Comparison of ENCODE assay signal across 7 mouse cellular contexts in genomic region chr19:6996006-6996405, GRCm38 (mm10). TPM values are rescaled to one million over a fixed set of nuclear protein-coding genes. Genes with fewer than 3 reads are reported as not detected.
DNase-seq lines count a peak whose midpoint lies in the region; ATAC-seq and TF ChIP-seq lines count a peak whose summit lies in the region.

Gene Nudt22 (minus strand): TSS chr19:6996117.
Gene Trpt1 (plus strand): TSS chr19:6996131.

- ATAC-seq in intestine, embryonic 14.5 days (replicated peaks; ENCODE audit: low FRiP score, low TSS enrichment, low read depth): peak; percentile 85
- peak; percentile 73 for ATAC-seq in midbrain, embryonic 12.5 days (ENCODE audit: low FRiP score, low read depth)

- WGBS in intestine, embryonic 14.5 days: under 1% methylated on average over 24 of the region's 24 CpGs
- under 1% methylated on average over 24 of the region's 24 CpGs for WGBS in limb, embryonic 10.5 days
- WGBS in midbrain, embryonic 12.5 days: under 1% methylated on average over 24 of the region's 24 CpGs
- WGBS in small intestine, adult 2 months: 1% methylated on average over 24 of the region's 24 CpGs

- peak within 1 kb of the TSS; percentile 89 for H3K4me2 ChIP-seq in intestine, embryonic 14.5 days (ENCODE audit: low read length)
- H3K4me2 ChIP-seq in midbrain, embryonic 12.5 days (replicated peaks): peak within 1 kb of the TSS; percentile 75

- peak; percentile 95 for DNase-seq in adrenal gland, adult 2 months
- peak; percentile 96 for DNase-seq in embryo, embryonic 10.5 days (ENCODE audit: low spot score)
- DNase-seq in gastrocnemius, postnatal 25 days: peak; percentile 88
- peak; percentile 91 for DNase-seq in intestine, embryonic 14.5 days (ENCODE audit: low spot score)
- peak; percentile 91 for DNase-seq in limb, embryonic 10.5 days (ENCODE audit: low spot score)

- H3K9me3 ChIP-seq in intestine, embryonic 14.5 days (ENCODE audit: control insufficient read depth, low read length): 0 out of 2 replicates have a peak, but pooled peaks cover 4% of the 10 kb centered on the region
- H3K9me3 ChIP-seq in limb, embryonic 10.5 days (replicated peaks): no peaks in the 10 kb centered on the region
- no peaks in the 10 kb centered on the region for H3K9me3 ChIP-seq in midbrain, embryonic 12.5 days

- H3K27me3 ChIP-seq in intestine, embryonic 14.5 days (replicated peaks; ENCODE audit: control insufficient read depth, insufficient read depth, low read length): no peaks in the 10 kb centered on the region
- no peaks in the 10 kb centered on the region for H3K27me3 ChIP-seq in limb, embryonic 10.5 days (ENCODE audit: low read depth, poor library complexity, severe bottlenecking)
- H3K27me3 ChIP-seq in midbrain, embryonic 12.5 days: no peaks in the 10 kb centered on the region
- no peaks in the 10 kb centered on the region for H3K27me3 ChIP-seq in small intestine, adult 2 months (ENCODE audit: control insufficient read depth, insufficient read depth, low read length)

- TF ChIP-seq CTCF in small intestine, adult 2 months (IDR thresholded peaks at IDR 0.05; ENCODE audit: extremely low read depth, insufficient read length, insufficient replicate concordance, low read depth, low read length): no peak

- peaks cover 17% of the 10 kb centered on the region for H3K4me1 ChIP-seq in intestine, embryonic 14.5 days (replicated peaks; ENCODE audit: control insufficient read depth, insufficient read depth, low read length)
- peaks cover 46% of the 10 kb centered on the region for H3K4me1 ChIP-seq in limb, embryonic 10.5 days
- H3K4me1 ChIP-seq in midbrain, embryonic 12.5 days: peaks cover 37% of the 10 kb centered on the region
- peaks cover 23% of the 10 kb centered on the region for H3K4me1 ChIP-seq in small intestine, adult 2 months (ENCODE audit: control insufficient read depth, insufficient read depth, insufficient read length, low read length)

- H3K4me3 ChIP-seq in intestine, embryonic 14.5 days (ENCODE audit: low read depth, low read length): peak within 1 kb of the TSS; percentile 58
- peak within 1 kb of the TSS; percentile 60 for H3K4me3 ChIP-seq in limb, embryonic 10.5 days
- peak within 1 kb of the TSS; percentile 64 for H3K4me3 ChIP-seq in midbrain, embryonic 12.5 days
- H3K4me3 ChIP-seq in small intestine, adult 2 months (ENCODE audit: low read depth, low read length): peak within 1 kb of the TSS; percentile 84

- peaks cover 17% of the 10 kb centered on the region; the same call in 1 of the 2 replicates for H3K36me3 ChIP-seq in intestine, embryonic 14.5 days (ENCODE audit: control insufficient read depth, insufficient read depth, low read length)
- H3K36me3 ChIP-seq in limb, embryonic 10.5 days: peaks cover 27% of the 10 kb centered on the region
- peaks cover 24% of the 10 kb centered on the region for H3K36me3 ChIP-seq in midbrain, embryonic 12.5 days
- peaks cover 7% of the 10 kb centered on the region for H3K36me3 ChIP-seq in small intestine, adult 2 months (ENCODE audit: control insufficient read depth, insufficient read depth, low read length)

- H3K9ac ChIP-seq in intestine, embryonic 14.5 days (ENCODE audit: low read length): peak within 1 kb of the TSS; percentile 62
- peak within 1 kb of the TSS; percentile 78 for H3K9ac ChIP-seq in midbrain, embryonic 12.5 days (replicated peaks)

- H3K27ac ChIP-seq in intestine, embryonic 14.5 days (ENCODE audit: low read depth): peak within 1 kb of the TSS; percentile 19; the same call in 1 of the 2 replicates
- H3K27ac ChIP-seq in limb, embryonic 10.5 days: peak within 1 kb of the TSS; percentile 81
- H3K27ac ChIP-seq in midbrain, embryonic 12.5 days (replicated peaks): peak within 1 kb of the TSS; percentile 43
- H3K27ac ChIP-seq in small intestine, adult 2 months (ENCODE audit: insufficient read depth, low read depth, low read length): peak within 1 kb of the TSS; percentile 56

- TF ChIP-seq POLR2A in small intestine, adult 2 months (IDR thresholded peaks at IDR 0.05; ENCODE audit: low read depth, low read length): peak; percentile 74

RNA-seq across cellular contexts. Expression of gene Nudt22, which starts in this region (rescaled TPM):
- total RNA-seq in adrenal gland, adult 2 months (2021): 10 to 100 TPM; 28.3 to 40.7 TPM
- 122 and 130 TPM in 2 replicates for polyA plus RNA-seq in adrenal gland, adult 2 months (2012; rRNA removed)
- total RNA-seq in gastrocnemius, postnatal 25 days (2021): 10 to 100 TPM; 15.6 to 17.2 TPM
- 14.6 and 16.1 TPM in 2 replicates for polyA plus RNA-seq in intestine, embryonic 14.5 days (2014; fragmentation: Nextera tagmentation; extraction: Ambion mirVana)
- polyA plus RNA-seq in limb, embryonic 10.5 days (2016; fragmentation: Nextera tagmentation; extraction: Ambion mirVana): 21.1 and 21.2 TPM in 2 replicates
- 18.7 and 19.0 TPM in 2 replicates for polyA plus RNA-seq in midbrain, embryonic 12.5 days (2016; fragmentation: Nextera tagmentation; extraction: Ambion mirVana)
- polyA plus RNA-seq in small intestine, adult 2 months (2012; rRNA removed): 41.2 and 53.8 TPM in 2 replicates

RNA-seq across cellular contexts. Expression of gene Trpt1, which starts in this region (rescaled TPM):
- 10 to 100 TPM; 11.5 to 16.3 TPM for total RNA-seq in adrenal gland, adult 2 months (2021)
- 18.1 and 20.3 TPM in 2 replicates for polyA plus RNA-seq in adrenal gland, adult 2 months (2012; rRNA removed)
- total RNA-seq in gastrocnemius, postnatal 25 days (2021): 10 to 100 TPM; 21.5 to 24.5 TPM
- 9.5 and 10.3 TPM in 2 replicates for polyA plus RNA-seq in intestine, embryonic 14.5 days (2014; fragmentation: Nextera tagmentation; extraction: Ambion mirVana)
- polyA plus RNA-seq in limb, embryonic 10.5 days (2016; fragmentation: Nextera tagmentation; extraction: Ambion mirVana): 7.4 and 10.6 TPM in 2 replicates
- 12.4 and 12.6 TPM in 2 replicates for polyA plus RNA-seq in midbrain, embryonic 12.5 days (2016; fragmentation: Nextera tagmentation; extraction: Ambion mirVana)
- polyA plus RNA-seq in small intestine, adult 2 months (2012; rRNA removed): 5.2 and 7.7 TPM in 2 replicates

Comparison
In these comparisons a context has a peak if more than half of its experiments do, and no peak if none do; other contexts are left out.
1. Peak in every context shown above with its lines: DNase-seq, ATAC-seq, H3K4me3 ChIP-seq and H3K27ac ChIP-seq.
2. H3K27ac ChIP-seq: peak in every context shown above with its lines; median percentile 81 in limb, embryonic 10.5 days; 56 in small intestine, adult 2 months; 43 in midbrain, embryonic 12.5 days; 19 in intestine, embryonic 14.5 days.